Mouse (Mus musculus) pancreas, adult 10 weeks (tissue): Measurements from ENCODE around the gene Foxo4. TPM values are rescaled to one million over a fixed set of nuclear protein-coding genes. Genes with fewer than 3 reads are reported as not detected.

Source experiments
- polyA plus RNA-seq: library from polyadenylated mRNA; stranded (reverse); fragments of 350-450 nt; fragmentation: Illumina TruSeq; extraction: RNeasy Lipid Tissue Mini Kit (QIAGEN cat#74804); gene quantifications from one replicate; pipeline ENCODE4 v1.2.3, GENCODE M21; 2015; ENCODE audit warnings: low read depth, low replicate concordance; ENCODE audit not compliant: insufficient read depth

The Foxo4 gene
- polyA plus RNA-seq, result 6.7 TPM

DNA sequence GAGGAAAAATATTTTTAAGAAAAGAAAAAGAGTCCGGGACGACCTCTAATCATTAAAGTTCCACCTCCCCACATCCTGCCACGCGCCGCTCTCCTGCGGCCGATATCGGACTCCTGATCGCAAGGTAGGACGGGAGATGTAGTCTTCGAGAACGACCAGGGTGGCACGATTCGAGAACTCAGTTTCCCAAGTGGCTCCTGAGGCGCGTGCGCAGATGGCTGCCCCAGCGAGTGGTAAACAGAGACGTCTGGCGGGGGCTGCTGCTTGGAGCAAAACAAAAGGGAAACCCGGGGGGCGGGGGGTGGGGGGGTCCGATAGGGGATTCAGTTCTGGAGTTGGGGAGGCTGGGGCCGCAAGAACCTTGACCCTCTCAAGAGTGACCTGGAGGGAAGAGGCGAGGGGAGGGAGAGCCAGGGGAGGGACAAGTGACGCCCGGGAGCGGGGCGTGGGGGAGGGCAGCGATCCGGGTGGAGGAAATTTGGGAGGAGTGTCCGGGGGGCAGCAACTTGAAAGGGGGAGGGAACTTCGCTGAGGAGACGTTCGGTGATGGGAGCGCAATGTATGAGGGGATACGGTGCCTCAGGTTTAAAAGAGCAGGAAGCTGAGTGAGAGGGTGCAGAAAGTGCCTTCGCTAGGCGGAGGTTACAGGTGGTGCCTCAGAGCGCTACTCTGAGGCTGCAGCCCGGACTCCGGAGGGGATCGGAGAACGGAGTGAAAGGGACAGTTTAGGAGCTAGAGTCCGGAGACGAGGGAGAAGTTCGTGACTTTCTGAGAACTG is at the start of gene Foxo4:
Foxo4 (plus strand) TSS at position 577 of the 778 bp plus-strand sequence.

GRCm38 (mm10) chrX:101221834-101222795 is 32.2 kb upstream of the Foxo4 start, which contains the start of gene Snx12:
TSS of gene Snx12 (minus strand) at chrX:101222563.

GRCm38 (mm10) chrX:101263892-101264291 is 9.6 kb downstream of the Foxo4 start, which contains the start of gene Gm614:
TSS of gene Gm614 (minus strand) at chrX:101263992.

DNA sequence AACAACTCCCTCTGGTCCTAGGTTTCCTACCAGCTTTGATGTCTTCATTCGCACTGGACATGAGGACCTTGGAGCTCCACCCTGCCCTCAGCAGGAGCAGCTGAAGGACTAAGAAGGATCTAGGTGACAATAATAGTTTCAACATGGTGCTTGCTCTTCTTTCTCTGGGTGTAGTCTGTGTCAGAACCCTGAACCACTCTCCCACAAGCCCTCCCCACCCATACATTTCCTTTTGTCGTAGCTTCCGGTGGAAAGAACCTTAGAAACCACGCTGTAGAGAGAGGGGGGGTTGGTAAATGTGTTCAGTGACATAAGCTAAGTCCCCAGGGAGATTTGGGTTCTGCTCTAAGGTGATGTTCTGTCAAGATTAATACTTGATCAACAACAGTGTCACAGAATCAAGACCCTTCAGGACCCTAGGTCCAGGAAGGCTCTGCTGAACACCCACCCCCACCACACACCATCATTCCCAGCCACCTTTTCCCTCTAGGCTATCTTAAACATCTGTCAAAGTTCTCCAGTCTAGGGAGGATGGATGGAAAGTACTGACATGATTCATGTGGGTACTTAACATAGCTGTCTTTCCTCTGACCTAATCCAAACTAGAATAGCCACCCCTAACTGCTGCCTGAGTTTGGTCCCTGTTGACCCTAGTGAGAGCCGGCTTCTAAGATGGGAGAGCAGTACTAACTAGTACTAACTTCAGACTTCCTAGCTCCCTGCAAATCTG is 13.9 kb downstream of the Foxo4 start, which contains the start of gene Il2rg:
Il2rg (minus strand) TSS at position 231 of the 730 bp plus-strand sequence.

DNA sequence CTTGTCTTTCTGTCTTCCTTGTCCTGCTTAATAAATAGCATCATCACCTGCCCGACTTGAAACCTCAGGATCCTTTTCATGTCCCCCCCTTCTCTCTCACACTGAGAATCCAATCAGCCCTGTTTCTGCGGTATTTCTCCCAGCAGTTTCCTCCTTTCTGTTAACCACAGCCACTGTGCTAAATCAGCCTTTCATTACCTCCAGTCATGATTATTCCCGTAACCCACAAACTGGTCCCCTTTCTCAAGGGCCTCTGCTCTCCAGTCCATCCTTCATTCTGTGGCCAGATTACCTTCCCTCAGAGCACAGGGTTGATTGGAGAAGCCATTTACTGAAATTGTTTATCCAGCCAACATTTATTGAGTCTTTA is 14.4 kb downstream of the Foxo4 start, which contains the start of gene Gm20489:
Gm20489 (minus strand) TSS at position 269 of the 370 bp plus-strand sequence.

DNA sequence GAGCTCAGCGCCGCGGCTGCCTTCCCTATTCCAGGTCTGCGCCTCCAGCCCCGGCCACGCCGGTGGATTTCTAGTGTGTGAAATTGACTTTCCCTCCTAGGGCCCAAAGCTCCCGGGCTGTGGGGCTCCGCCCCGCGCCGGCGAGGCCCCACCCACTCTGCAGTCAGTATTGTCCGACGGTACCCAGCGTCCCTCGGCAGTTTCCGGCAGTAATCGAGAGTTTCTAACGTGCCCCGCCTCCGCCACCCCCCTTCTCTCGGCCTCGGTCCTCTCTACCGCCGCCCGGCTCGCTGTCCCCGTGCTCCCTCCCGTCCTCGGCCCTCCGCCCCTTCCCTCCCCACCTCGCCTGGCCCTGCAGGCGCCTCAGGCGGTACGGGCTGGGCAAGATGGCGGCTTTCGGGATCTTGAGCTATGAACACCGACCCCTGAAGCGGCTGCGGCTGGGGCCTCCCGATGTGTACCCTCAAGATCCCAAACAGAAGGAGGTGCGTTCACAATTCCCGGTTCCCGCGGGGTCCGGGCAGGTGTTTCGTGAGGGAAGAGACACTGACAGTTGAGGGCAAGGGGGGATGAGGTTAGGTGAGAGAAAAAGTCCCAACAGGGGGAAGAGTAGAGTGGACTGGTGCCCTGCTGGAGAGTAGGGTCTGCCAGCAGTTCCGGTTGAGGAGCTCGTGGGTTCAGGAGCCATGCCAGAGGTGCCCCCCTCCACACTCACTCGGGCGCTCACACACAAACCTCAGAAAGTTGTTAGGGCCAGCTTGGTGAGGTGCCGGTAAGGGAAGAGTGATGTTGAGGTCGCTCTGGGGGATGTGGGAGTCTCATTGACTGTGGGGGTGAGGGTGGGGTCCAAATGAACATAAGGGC is 19.8 kb downstream of the Foxo4 start, which contains the start of gene Med12:
Med12 (plus strand) TSS at position 156 of the 864 bp plus-strand sequence.

DNA sequence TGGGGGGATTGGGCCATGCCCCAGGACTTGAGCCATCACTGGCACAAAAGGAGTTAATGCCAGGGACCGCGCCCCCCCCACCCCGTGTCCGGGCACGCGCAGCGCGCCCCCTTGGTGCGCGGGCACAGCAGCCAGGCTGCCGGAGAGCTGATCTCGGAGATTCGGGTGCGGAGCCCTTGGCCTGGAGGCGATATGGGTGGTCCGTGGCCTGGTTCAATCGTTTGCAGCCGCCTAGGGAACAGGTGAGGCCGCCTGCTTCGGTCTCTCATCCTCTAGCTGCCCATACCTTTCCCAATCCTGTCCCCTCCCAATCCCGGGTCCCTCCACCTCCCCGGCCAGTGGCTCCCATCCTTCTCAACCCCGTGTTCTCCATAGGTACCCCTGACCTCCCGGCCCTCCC is 44.7 kb downstream of the Foxo4 start, which contains the start of gene Nlgn3:
Nlgn3 (plus strand) TSS at position 114 of the 400 bp plus-strand sequence.

Other genes starting within 250 kb of the Foxo4 start
- gene Tex11, start 194.9 kb upstream of the Foxo4 start, polyA plus RNA-seq, result not detected
- 4.0 TPM for gene Slc7a3, start 168.5 kb upstream of the Foxo4 start, polyA plus RNA-seq
- 6.3 TPM for gene Snx12, start 32.0 kb upstream of the Foxo4 start, polyA plus RNA-seq
- not detected for gene Gm614, start 9.5 kb downstream of the Foxo4 start, polyA plus RNA-seq
- 4.7 TPM for gene Il2rg, start 13.7 kb downstream of the Foxo4 start, polyA plus RNA-seq
- gene Gm20489, start 14.5 kb downstream of the Foxo4 start, polyA plus RNA-seq, result not detected
- gene Med12, start 19.5 kb downstream of the Foxo4 start, polyA plus RNA-seq, result 35.1 TPM
- gene Nlgn3, start 44.6 kb downstream of the Foxo4 start, polyA plus RNA-seq, result 0.11 TPM
- 25.7 TPM for gene Gjb1, start 121.8 kb downstream of the Foxo4 start, polyA plus RNA-seq
- gene Zmym3, start 166.3 kb downstream of the Foxo4 start, polyA plus RNA-seq, result 7.9 TPM
- 38.0 TPM for gene Nono, start 174.8 kb downstream of the Foxo4 start, polyA plus RNA-seq
- gene Itgb1bp2, start 194.6 kb downstream of the Foxo4 start, polyA plus RNA-seq, result 1.0 TPM